Mouse (Mus musculus) layer of hippocampus, postnatal 14 days (tissue): ENCODE data around the gene Chek1. TPM values are rescaled to one million over a fixed set of nuclear protein-coding genes. Genes with fewer than 3 reads are reported as not detected.

ENCODE experiments used
- DNase-seq, 2 experiments: peaks; one replicate each; pipeline ENCODE4 v3.0.0; 2021 to 2022; ENCODE audit warnings: low spot score in 2 of 2, mixed read lengths in 1 of 2
- long read RNA-seq, 2 experiments: library from polyadenylated mRNA; stranded (forward); transcript quantifications; one replicate each; pipeline ENCODE4 v2.0.0; 2021
- total RNA-seq, 2 experiments: library from RNA; stranded (reverse); gene quantifications; 2 replicates each; pipeline ENCODE4 v1.2.3; 2021

The Chek1 gene
- 1 to 10 TPM; 3.2 to 3.3 TPM for total RNA-seq
- long read RNA-seq, experiment 1 = 0 reads
- long read RNA-seq, experiment 2, partial matches to known transcripts = 0 of 2 reads
- long read RNA-seq, experiment 2, other reads (novel, unspliced or antisense) = 0 of 2 reads

GRCm38 (mm10) chr9:36727034-36727755 lies at the start of gene Chek1:
Gene Chek1, minus strand, starts transcription at chr9:36727065.
- no peak for DNase-seq

GRCm38 (mm10) chr9:36769048-36769413 lies 42.2 kb upstream of the Chek1 start:
- DNase-seq = no peak

- DNase-seq = no peak
Measured at GRCm38 (mm10) chr9:36768156-36769047, 41.5 kb upstream of the Chek1 start.

GRCm38 (mm10) chr9:36767203-36768143 lies 40.6 kb upstream of the Chek1 start, which contains the start of gene Stt3a:
Gene Stt3a, minus strand, starts transcription at chr9:36767679.
- DNase-seq = peak; percentile 99 to 100

- no peak for DNase-seq
Measured at GRCm38 (mm10) chr9:36764378-36764777, 37.5 kb upstream of the Chek1 start.

GRCm38 (mm10) chr9:36726131-36727033 lies 483 bp downstream of the Chek1 start:
- DNase-seq = peak; percentile 92 to 93

- DNase-seq = peak in 1 of 2 experiments; percentile 7
Measured at GRCm38 (mm10) chr9:36716624-36717023, 10.2 kb downstream of the Chek1 start.

GRCm38 (mm10) chr9:36707304-36707703 lies 19.6 kb downstream of the Chek1 start:
- no peak for DNase-seq

GRCm38 (mm10) chr9:36705923-36706322 lies 20.9 kb downstream of the Chek1 start:
- no peak for DNase-seq

GRCm38 (mm10) chr9:36694276-36694675 lies 32.6 kb downstream of the Chek1 start:
- DNase-seq = no peak

GRCm38 (mm10) chr9:36692920-36693319 lies 33.9 kb downstream of the Chek1 start, which contains the start of gene Acrv1:
Gene Acrv1, plus strand, starts transcription at chr9:36693220.
- DNase-seq = no peak

- DNase-seq = peak in 1 of 2 experiments; percentile 5
Measured at GRCm38 (mm10) chr9:36687329-36687728, 39.5 kb downstream of the Chek1 start.

- DNase-seq = no peak
Measured at GRCm38 (mm10) chr9:36681424-36681823, 45.4 kb downstream of the Chek1 start.

Other genes with a start within 250 kb of the Chek1 start
- not detected for gene Gm5615, start 185.1 kb downstream of the Chek1 start, total RNA-seq
- gene Gm17689, start 144.4 kb downstream of the Chek1 start, total RNA-seq = not detected
- gene A630095E13Rik, start 83.7 kb downstream of the Chek1 start, total RNA-seq = not detected
- not detected for gene Acrv1, start 33.8 kb downstream of the Chek1 start, total RNA-seq
- 10 to 100 TPM; 67.3 to 77.3 TPM for gene Stt3a, start 40.6 kb upstream of the Chek1 start, total RNA-seq
- 100 to 1,000 TPM; 109 to 115 TPM for gene Ei24, start 70.3 kb upstream of the Chek1 start, total RNA-seq
- gene Fez1, start 94.8 kb upstream of the Chek1 start, total RNA-seq = 100 to 1,000 TPM; 304 to 313 TPM